14 mouse cellular contexts compared by ENCODE assay signal in the genomic region with DNA sequence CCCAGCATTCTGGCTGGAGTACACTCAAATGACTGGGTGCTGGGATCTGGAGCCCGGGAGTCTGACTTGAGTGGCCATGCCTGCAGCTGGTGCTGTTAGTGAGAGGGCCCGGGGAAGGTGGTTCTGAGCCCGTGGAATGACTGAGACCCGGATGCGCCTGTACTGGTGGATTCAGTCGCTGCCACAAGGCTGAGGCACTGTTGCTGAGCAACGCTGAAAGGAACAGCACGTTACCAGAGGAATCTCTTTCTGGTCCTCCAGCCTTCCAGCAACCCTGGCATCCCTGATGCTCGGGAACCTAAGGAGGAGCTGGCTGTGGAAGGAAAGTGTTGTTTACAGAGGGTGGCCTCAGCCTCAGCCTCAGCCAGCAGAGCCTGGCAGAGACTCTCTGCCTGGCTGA.
DNase-seq lines count a peak whose midpoint lies in the region; ATAC-seq lines count a peak whose summit lies in the region.
"Had no signal": no experiment of that assay in that cellular context is flagged by ENCODE, and none has a peak within 500 bp of the region (broad histone marks: within the 10 kb centered on the region; RNA-seq: fewer than 3 reads in every experiment).

No protein-coding gene starts in this region.

- DNase-seq in hindbrain, embryonic 10.5 days (ENCODE audit: low spot score), result no peak
- no peak for DNase-seq in hindbrain, embryonic 14.5 days (ENCODE audit: low spot score)
- DNase-seq in layer of hippocampus, postnatal 36 days, result peak; percentile 65 to 67
- DNase-seq in right cerebral cortex, postnatal 10 days (ENCODE audit: low spot score in 2 of 2), result peak; percentile 76 to 84
- no peak for DNase-seq in spleen, adult 12 weeks (ENCODE audit: low spot score)
- DNase-seq in embryo, embryonic 10 days (ENCODE audit: low spot score), result no peak
- DNase-seq in adrenal gland, postnatal 10 days, result no peak
- DNase-seq: kidney, adult 8-10 months had no signal

- no peak overlapping the region for H3K9ac ChIP-seq in hindbrain, embryonic 12.5 days
- no peak overlapping the region for H3K9ac ChIP-seq in hindbrain, embryonic 14.5 days
- H3K9ac ChIP-seq: forebrain, embryonic 13.5 days; heart, embryonic 13.5 days; lung, embryonic 15.5 days had no signal

- no peak for ATAC-seq in hindbrain, embryonic 12.5 days (ENCODE audit: low FRiP score)
- peak; percentile 55; the same call in 1 of the 2 replicates for ATAC-seq in hindbrain, embryonic 14.5 days (ENCODE audit: low FRiP score)
- ATAC-seq: forebrain, embryonic 13.5 days had no signal

- H3K4me1 ChIP-seq in hindbrain, embryonic 12.5 days, result peaks cover 9% of the 10 kb centered on the region; the same call in 1 of the 2 replicates
- peaks cover 19% of the 10 kb centered on the region; the same call in 1 of the 2 replicates for H3K4me1 ChIP-seq in hindbrain, embryonic 10.5 days (replicated peaks)
- peaks cover 9% of the 10 kb centered on the region; the same call in 1 of the 2 replicates for H3K4me1 ChIP-seq in hindbrain, embryonic 14.5 days (replicated peaks; ENCODE audit: control insufficient read depth, insufficient read depth, low read length)
- H3K4me1 ChIP-seq: embryonic facial prominence, embryonic 10.5 days; forebrain, embryonic 13.5 days; lung, embryonic 15.5 days had no signal

- no peak overlapping the region for H3K4me3 ChIP-seq in hindbrain, embryonic 12.5 days
- H3K4me3 ChIP-seq in hindbrain, embryonic 10.5 days, result no peak overlapping the region
- no peak overlapping the region for H3K4me3 ChIP-seq in hindbrain, embryonic 14.5 days (replicated peaks; ENCODE audit: low read length)
- H3K4me3 ChIP-seq: embryonic facial prominence, embryonic 10.5 days; forebrain, embryonic 13.5 days; heart, embryonic 13.5 days; lung, embryonic 15.5 days had no signal

- H3K27ac ChIP-seq in hindbrain, embryonic 12.5 days, result 0 out of 2 replicates have a peak overlapping the region, but pooled peaks have one; percentile 13
- no peak overlapping the region for H3K27ac ChIP-seq in hindbrain, embryonic 10.5 days
- H3K27ac ChIP-seq in hindbrain, embryonic 14.5 days, result no peak overlapping the region
- H3K27ac ChIP-seq: embryonic facial prominence, embryonic 10.5 days; forebrain, embryonic 13.5 days; heart, embryonic 13.5 days; lung, embryonic 15.5 days had no signal

- WGBS in hindbrain, embryonic 12.5 days, result 63% methylated on average over 9 of the region's 9 CpGs
- WGBS in hindbrain, embryonic 10.5 days, result 75% methylated on average over 9 of the region's 9 CpGs
- 53% methylated on average over 9 of the region's 9 CpGs for WGBS in hindbrain, embryonic 14.5 days

- no peaks in the 10 kb centered on the region for H3K36me3 ChIP-seq in hindbrain, embryonic 12.5 days
- no peaks in the 10 kb centered on the region for H3K36me3 ChIP-seq in hindbrain, embryonic 10.5 days
- no peaks in the 10 kb centered on the region for H3K36me3 ChIP-seq in hindbrain, embryonic 14.5 days (replicated peaks; ENCODE audit: control insufficient read depth, insufficient read depth)
- H3K36me3 ChIP-seq: embryonic facial prominence, embryonic 10.5 days; heart, embryonic 13.5 days; lung, embryonic 15.5 days had no signal

- no peak overlapping the region for H3K4me2 ChIP-seq in hindbrain, embryonic 12.5 days (replicated peaks)
- H3K4me2 ChIP-seq in hindbrain, embryonic 14.5 days (replicated peaks), result no peak overlapping the region
- H3K4me2 ChIP-seq: forebrain, embryonic 13.5 days; heart, embryonic 13.5 days; lung, embryonic 15.5 days had no signal

- no peaks in the 10 kb centered on the region for H3K27me3 ChIP-seq in hindbrain, embryonic 12.5 days
- no peaks in the 10 kb centered on the region for H3K27me3 ChIP-seq in hindbrain, embryonic 10.5 days (ENCODE audit: insufficient read depth, poor library complexity, severe bottlenecking)
- no peaks in the 10 kb centered on the region for H3K27me3 ChIP-seq in hindbrain, embryonic 14.5 days (ENCODE audit: control insufficient read depth, insufficient read depth, low read length)
- H3K27me3 ChIP-seq: CH12.LX; forebrain, embryonic 13.5 days; heart, embryonic 13.5 days; lung, embryonic 15.5 days had no signal

- H3K9me3 ChIP-seq in hindbrain, embryonic 12.5 days (replicated peaks), result no peaks in the 10 kb centered on the region
- no peaks in the 10 kb centered on the region for H3K9me3 ChIP-seq in hindbrain, embryonic 10.5 days
- no peaks in the 10 kb centered on the region for H3K9me3 ChIP-seq in hindbrain, embryonic 14.5 days (ENCODE audit: control insufficient read depth, low read length)
- H3K9me3 ChIP-seq: embryonic facial prominence, embryonic 10.5 days; forebrain, embryonic 13.5 days; heart, embryonic 13.5 days; lung, embryonic 15.5 days had no signal

Comparison
In these comparisons a context has a peak if more than half of its experiments do, and no peak if none do; other contexts are left out.
1. DNase-seq: peak in layer of hippocampus, postnatal 36 days (2 of 2) and right cerebral cortex, postnatal 10 days (2 of 2); none in hindbrain, embryonic 10.5 days (single experiment), hindbrain, embryonic 14.5 days (single experiment), spleen, adult 12 weeks (single experiment), embryo, embryonic 10 days (single experiment) and adrenal gland, postnatal 10 days (single experiment).